Mouse (Mus musculus) E14TG2a.4 (cell line): Measurements from ENCODE around the gene Masp2.
A peak's percentile ranks its signal among the peaks of the same experiment; 100 is the strongest.

ENCODE experiments used
- H3K27me3 ChIP-seq: 2 replicates; pipeline ENCODE4 v1.6.1; 2014; ENCODE audit warnings: low read length, control low read depth; ENCODE audit not compliant: insufficient read depth
- H3K36me3 ChIP-seq: 2 replicates; pipeline ENCODE4 v1.6.1; 2014; ENCODE audit warnings: low read length, control low read depth; ENCODE audit not compliant: insufficient read depth
- H3K4me1 ChIP-seq: replicated peaks from 2 replicates; pipeline ENCODE4 v1.6.1; 2014; ENCODE audit warnings: low read depth, low read length, control low read depth
- H3K4me3 ChIP-seq: replicated peaks from 2 replicates; pipeline ENCODE4 v1.5.1; 2014; ENCODE audit warnings: mild to moderate bottlenecking, low read length
- H3K9me3 ChIP-seq: 2 replicates; pipeline ENCODE4 v1.6.1; 2014; ENCODE audit warnings: low read length, control low read depth
- CTCF ChIP-seq: conservative IDR thresholded peaks from 2 replicates; pipeline ENCODE4 v1.5.1; 2014; ENCODE audit warnings: low read length
- NANOG ChIP-seq: IDR thresholded peaks from 2 replicates; pipeline ENCODE4 v1.6.1; 2014; ENCODE audit warnings: borderline replicate concordance, low read length, mixed read lengths
- POU5F1 ChIP-seq: IDR thresholded peaks from 2 replicates; pipeline ENCODE4 v1.6.1; 2014; ENCODE audit warnings: low read length, borderline replicate concordance

Gene Masp2

DNA sequence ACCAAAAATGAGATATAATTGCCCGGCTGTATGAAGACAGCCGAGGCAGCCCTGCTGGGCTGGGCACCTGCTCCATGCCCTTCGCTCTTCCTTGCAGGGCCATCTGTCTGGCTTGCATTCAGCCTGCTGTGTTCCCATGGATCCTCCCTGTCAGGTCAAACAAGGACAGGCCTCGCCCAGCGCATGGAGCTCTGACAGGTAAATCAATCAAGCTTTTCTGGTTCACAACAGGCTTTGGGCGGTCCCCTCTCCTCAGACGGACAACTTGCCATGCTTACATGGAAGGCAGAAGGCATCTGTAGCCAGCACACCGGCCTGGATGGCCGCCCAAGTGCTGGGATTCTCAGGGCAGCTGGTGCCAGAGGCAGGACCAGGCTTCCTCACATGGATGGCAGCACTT is 48.7 kb downstream of the Masp2 start:
- TF ChIP-seq CTCF (no peak), NANOG (no peak), POU5F1 (no peak)
- Histone ChIP-seq H3K27me3 (no peaks in the 10 kb centered on the region), H3K36me3 (no peaks in the 10 kb centered on the region), H3K4me1 (peaks cover 31% of the 10 kb centered on the region), H3K9me3 (peaks cover 13% of the 10 kb centered on the region), H3K4me3 (peak overlapping the region; percentile 46)

DNA sequence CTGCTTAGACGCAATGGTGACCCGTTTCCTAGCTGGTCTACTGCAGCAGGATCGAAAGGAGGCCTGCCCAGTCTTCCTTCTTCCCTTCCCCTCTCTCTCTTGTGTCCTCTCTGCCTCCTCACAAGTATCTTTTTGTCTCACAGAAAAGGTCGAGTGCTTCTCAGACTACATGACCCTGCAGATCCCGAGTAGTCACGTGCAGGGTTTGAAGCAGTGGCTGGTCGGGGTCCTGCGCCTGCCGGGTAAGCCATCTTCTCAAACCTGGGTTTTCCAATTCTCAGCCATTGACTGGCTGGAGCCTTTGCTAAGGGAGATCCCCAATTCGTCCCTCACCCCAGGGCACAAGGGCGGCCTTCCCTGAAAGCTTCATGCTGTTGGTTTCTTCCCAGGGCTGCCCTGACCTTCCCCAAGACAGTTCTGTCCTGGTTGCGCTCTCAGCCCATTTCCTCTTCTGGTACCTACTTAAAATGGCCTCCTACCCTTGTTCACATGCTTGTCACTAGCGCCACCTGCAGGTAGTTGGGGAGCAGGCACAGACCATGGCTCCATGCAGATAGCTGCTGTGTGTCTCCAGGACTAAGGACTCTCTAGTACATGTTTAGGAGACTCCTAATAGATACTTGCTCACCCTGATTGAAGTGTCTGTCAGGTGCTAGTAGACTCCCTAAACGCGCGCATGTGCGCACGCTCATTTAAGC is 52.5 kb downstream of the Masp2 start:
- Histone ChIP-seq H3K9me3 (peaks cover 13% of the 10 kb centered on the region), H3K36me3 (no peaks in the 10 kb centered on the region)

DNA sequence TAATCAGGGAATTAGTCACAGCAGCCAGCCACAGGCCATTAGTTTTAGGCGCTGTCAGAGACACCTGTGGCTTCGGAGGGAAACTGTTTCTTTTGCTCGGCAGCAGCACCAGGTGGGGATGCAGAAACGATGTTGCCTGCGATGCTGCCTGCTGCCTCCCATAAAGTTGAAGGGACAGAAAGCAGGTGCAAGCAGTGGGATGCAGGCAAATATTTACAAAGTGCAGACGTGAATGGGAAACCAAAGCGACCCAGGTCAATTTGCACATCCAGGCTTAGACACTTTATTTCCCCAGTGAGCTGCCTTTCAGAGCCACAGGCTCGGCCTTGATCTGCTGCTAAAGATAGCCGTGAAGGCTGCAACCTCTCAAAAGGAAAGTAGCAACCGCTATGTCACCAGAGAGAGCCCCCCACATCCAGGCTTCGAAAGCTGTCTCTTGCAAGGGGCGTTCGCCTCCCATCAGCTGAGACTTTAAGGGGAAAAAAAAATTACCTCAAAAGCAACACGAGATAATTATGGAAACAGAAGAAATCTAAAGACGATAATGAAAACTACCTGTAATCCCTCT is 54.4 kb downstream of the Masp2 start:
- no peak for TF ChIP-seq NANOG
- TF ChIP-seq CTCF: no peak
- no peak for TF ChIP-seq POU5F1
- Histone ChIP-seq H3K36me3 (no peaks in the 10 kb centered on the region), H3K4me3 (no peak overlapping the region), H3K27me3 (peaks cover 21% of the 10 kb centered on the region; the same call in 1 of the 2 replicates), H3K4me1 (peaks cover 38% of the 10 kb centered on the region), H3K9me3 (peaks cover 13% of the 10 kb centered on the region)

More for the DNA sequence above, 52.5 kb downstream of the Masp2 start:
- TF ChIP-seq POU5F1: no peak
- peak; percentile 85 for TF ChIP-seq CTCF
- Histone ChIP-seq H3K27me3 (peaks cover 19% of the 10 kb centered on the region; the same call in 1 of the 2 replicates), H3K4me3 (peak overlapping the region; percentile 69), H3K4me1 (peaks cover 49% of the 10 kb centered on the region)

DNA sequence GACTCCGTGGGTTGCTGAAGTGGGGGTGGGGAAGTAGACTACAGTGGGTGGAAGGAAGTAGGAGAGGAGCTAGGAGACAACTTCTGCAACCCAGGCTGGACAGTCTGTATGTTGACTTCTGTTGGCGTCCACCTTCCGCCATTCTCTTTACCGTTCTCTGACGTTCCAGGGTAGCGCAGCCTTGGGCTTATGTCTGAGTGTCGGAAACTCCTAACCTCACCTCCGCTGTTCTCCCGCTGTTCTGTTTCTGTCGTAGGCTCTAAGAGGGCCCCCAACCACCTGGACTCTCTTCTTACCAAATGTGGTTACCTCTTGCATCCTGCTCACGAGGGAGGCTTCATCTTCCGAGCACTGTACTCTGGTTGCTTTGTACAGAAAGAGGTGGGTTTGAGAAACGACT is 55.4 kb downstream of the Masp2 start:
- TF ChIP-seq POU5F1: no peak
- no peak for TF ChIP-seq NANOG
- TF ChIP-seq CTCF: no peak
- Histone ChIP-seq H3K27me3 (peaks cover 23% of the 10 kb centered on the region; the same call in 1 of the 2 replicates), H3K4me3 (peak overlapping the region; percentile 37), H3K9me3 (peaks cover 11% of the 10 kb centered on the region), H3K36me3 (no peaks in the 10 kb centered on the region), H3K4me1 (peaks cover 45% of the 10 kb centered on the region)

DNA sequence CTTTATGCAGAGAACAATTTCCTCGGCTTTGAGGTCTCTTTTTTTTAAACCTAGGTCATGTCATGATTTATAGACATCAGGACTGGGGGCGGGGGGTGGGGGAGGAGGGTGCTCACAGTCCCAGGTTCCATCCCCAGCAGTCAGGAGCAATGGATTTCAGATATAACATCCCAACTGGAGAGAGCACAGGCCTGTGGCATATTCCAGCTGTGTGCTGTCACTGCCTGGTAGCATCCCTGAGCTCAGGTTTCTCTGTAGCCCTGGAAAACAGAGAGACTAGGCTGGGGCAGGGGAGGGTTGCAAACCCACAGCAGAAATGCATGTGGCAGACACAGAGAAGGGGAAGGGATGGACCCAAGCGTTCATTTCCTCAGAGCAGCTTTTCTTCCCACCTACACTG is 57.8 kb downstream of the Masp2 start:
- peaks cover 31% of the 10 kb centered on the region for H3K27me3 ChIP-seq
- no peak overlapping the region for H3K4me3 ChIP-seq
- TF ChIP-seq POU5F1 (no peak), NANOG (no peak)
- H3K36me3 ChIP-seq: no peaks in the 10 kb centered on the region
- H3K4me1 ChIP-seq: peaks cover 41% of the 10 kb centered on the region
- no peaks in the 10 kb centered on the region for H3K9me3 ChIP-seq

DNA sequence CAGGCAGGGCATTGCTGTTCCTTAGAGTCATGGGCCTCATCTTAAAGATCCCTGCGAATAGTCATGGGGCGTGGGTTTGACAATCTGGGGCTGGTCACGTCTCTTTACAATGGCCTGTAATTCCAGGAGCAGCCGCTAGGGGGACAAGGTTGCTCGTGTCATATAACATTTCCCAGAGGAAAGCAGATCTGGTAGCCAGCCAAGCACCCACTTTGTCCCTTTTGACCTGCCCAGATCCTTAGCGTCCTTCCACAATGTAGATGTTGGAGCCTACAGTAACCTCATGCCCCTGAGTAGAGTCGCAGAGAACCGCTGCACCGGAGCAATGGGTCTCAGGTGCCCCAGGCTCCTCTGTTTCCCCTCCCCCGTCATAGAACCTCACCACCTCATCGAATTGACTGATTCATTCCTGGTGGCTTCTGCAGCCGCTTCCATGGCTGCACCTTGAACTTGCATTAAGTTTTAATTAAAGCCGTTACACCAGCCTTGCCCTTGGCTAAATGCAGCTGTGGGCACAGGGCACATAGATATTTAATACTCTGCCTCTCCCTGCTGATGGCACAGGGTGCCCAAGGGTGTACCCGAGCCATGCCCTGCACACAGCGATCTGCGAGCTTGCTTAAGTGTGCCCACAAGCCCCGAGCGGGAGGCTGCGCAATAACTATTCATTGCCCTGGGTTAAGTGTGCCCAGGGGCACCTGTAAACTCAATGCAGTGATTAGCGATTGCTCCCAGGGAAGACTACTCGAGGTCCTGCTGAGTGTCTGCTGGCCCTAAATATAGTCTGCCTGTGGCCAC is 60.0 kb downstream of the Masp2 start:
- Histone ChIP-seq H3K4me3 (no peak overlapping the region; the same call in 1 of the 2 replicates), H3K9me3 (no peaks in the 10 kb centered on the region), H3K4me1 (peaks cover 22% of the 10 kb centered on the region), H3K27me3 (peaks cover 28% of the 10 kb centered on the region), H3K36me3 (no peaks in the 10 kb centered on the region)
- TF ChIP-seq CTCF (peak; percentile 87), POU5F1 (no peak)

DNA sequence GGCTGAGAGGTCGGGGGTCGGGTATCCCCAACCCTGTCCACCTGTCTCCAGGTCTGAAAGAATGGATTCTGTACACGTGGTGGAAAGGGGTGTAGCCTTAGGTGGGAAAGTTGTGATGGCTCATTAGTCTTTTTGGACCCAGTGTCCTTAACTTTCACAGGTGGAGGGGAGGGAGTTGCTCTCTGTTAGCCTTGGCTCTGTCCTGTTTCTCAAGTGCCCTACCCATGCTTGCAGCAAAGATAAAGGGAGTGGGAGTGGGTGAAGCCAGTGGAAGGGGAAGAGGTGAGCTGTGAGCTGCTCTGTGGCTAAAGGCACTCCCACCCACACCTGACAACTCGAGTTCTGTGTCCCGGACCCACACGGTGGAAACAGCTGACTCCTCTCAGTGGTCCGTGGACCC is 61.0 kb downstream of the Masp2 start:
- peaks cover 20% of the 10 kb centered on the region for H3K27me3 ChIP-seq
- TF ChIP-seq CTCF: no peak
- no peak for TF ChIP-seq NANOG
- TF ChIP-seq POU5F1: no peak
- peaks cover 13% of the 10 kb centered on the region for H3K4me1 ChIP-seq
- no peaks in the 10 kb centered on the region for H3K36me3 ChIP-seq
- no peaks in the 10 kb centered on the region for H3K9me3 ChIP-seq
- H3K4me3 ChIP-seq: no peak overlapping the region

DNA sequence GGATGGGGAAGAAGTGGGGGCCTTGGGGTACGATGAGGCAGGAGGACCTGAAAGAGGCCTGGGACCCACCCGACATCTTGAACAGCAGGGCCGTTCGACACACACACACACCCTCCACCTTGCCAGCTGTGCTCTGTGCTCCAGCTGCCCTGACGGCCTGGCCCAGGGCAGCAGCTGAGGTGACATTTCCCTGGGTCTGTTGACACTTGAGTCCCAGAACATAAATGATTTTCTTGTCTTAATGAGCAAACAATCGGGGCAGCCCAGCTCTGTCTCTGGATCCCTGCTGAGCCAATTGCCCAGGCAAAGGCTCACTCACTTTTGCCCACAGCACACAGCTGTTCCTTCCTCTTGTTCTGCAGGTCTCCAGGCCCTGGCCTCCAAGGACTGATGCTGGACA is 61.7 kb downstream of the Masp2 start:
- H3K9me3 ChIP-seq: no peaks in the 10 kb centered on the region
- no peaks in the 10 kb centered on the region for H3K36me3 ChIP-seq
- peaks cover 13% of the 10 kb centered on the region for H3K27me3 ChIP-seq
- H3K4me3 ChIP-seq: no peak overlapping the region
- TF ChIP-seq NANOG (no peak), POU5F1 (no peak), CTCF (no peak)
- peaks cover 13% of the 10 kb centered on the region for H3K4me1 ChIP-seq
